Mouse (Mus musculus): ENCODE results near the gene Myrfl.

DNA sequence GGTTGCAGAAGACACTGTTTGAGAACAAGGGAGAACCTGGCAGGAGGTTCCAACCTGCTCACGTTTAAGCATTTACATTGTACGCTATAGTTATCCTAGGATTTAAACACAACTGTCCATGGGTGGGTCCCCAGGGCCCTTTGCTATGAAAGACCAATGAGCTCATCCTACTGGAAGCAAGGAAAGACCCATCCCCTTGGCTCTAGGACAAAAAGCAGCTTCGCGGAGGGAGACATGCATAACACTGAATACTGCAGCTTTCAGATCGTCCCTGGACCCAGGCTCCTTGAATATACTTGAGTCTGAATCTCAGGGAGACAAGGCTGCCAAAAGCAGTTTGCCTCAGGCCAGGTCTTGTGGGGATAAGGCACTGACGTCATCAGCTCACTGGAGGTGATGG, 130.2 kb downstream of the Myrfl start:
- TF ChIP-seq CTCF (IDR thresholded peaks at IDR 0.05) = no peak
- TF ChIP-seq EP300 (IDR thresholded peaks at IDR 0.05) = no peak

Data from lung, postnatal 0 days (tissue).